Mouse (Mus musculus): Measurements from ENCODE around the gene Golga5.

DNA sequence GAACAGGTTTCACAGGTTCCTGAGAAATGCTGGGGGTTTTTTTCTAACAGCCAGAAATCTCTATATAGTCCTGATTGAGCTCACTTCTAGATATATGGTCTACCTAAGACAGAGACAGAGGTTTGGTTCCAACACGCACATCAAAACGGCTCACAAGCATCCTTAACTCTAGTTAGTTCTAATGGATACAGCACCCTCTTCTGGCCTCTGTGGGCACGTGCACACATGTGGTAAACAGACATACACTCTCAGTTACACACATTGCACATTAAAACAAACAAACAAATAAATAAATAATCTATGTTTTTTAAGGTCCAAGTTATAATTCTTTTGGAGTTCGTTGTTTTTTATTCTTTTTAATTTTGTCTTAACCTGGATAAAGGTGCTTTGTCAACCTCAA, 4.3 kb upstream of the Golga5 start:
- TF ChIP-seq CTCF (IDR thresholded peaks at IDR 0.05; ENCODE audit: low read depth): peak; percentile 53
- TF ChIP-seq EP300 (optimal IDR thresholded peaks at IDR 0.05): no peak

All from stomach, postnatal 0 days (tissue).